Mouse (Mus musculus): ENCODE data around the gene Lhfp. TPM values are rescaled to one million over a fixed set of nuclear protein-coding genes. Genes with fewer than 3 reads are reported as not detected.
"Not testable (repeated sequence)": the region's sequence is repeated elsewhere in the genome, so short reads cannot be mapped to it uniquely, and the experiment has no call there.

Lhfp gene
- polyA plus RNA-seq, 1 experiment: 114 TPM

DNA sequence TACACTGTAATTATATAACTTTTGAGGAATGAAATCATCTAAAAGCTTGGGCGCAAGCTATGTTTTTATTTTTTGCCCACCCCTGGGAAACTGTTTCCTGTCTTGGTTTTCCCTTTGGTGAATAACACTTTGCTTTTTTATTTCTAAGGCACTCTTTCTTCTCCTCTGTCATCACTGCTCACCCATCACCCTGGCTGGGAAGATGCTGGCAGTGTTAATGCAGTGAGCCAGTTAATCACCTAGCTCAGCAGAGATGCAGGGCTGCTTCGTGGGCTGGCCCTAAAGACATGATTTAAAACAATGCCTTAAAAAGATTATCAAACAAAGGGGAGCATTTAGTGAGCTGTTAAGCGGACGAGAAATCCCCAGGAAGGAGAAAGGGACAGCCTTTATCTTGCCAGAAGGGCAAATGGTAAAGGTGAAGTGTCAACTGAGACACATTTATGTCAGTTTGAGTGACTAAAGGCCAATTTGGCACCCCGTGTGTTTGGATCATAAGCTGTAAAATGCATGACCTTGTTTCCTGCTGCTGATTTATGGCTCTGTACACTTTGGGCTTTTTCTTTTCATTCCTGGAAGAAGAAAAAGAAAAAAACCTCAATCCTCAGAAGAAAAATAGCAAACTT lies 60.9 kb downstream of the Lhfp start:
- H3K4me1 ChIP-seq (ENCODE audit: control insufficient read depth, insufficient read depth, low read length): peaks cover 21% of the 10 kb centered on the region
- no peaks in the 10 kb centered on the region for H3K27me3 ChIP-seq (ENCODE audit: control insufficient read depth, insufficient read depth, low read length)
- TF ChIP-seq CTCF (IDR thresholded peaks at IDR 0.05; ENCODE audit: borderline replicate concordance, insufficient read depth, low read depth, low read length): no peak
- TF ChIP-seq POLR2A (IDR thresholded peaks at IDR 0.05; ENCODE audit: borderline replicate concordance, insufficient read depth, low read length): no peak
- DNase-seq: peak in 1 of 2 experiments; percentile 40
- H3K4me3 ChIP-seq (replicated peaks; ENCODE audit: insufficient read depth, low read depth, low read length): no peak overlapping the region
- 32% methylated on average over 5 of the region's 5 CpGs for WGBS
- no peak overlapping the region for H3K27ac ChIP-seq (ENCODE audit: insufficient read depth, low read length)

- Histone ChIP-seq H3K4me1 (ENCODE audit: control insufficient read depth, insufficient read depth, low read length) (peaks cover 22% of the 10 kb centered on the region), H3K27ac (ENCODE audit: insufficient read depth, low read length) (no peak overlapping the region), H3K4me3 (replicated peaks; ENCODE audit: insufficient read depth, low read depth, low read length) (no peak overlapping the region), H3K27me3 (ENCODE audit: control insufficient read depth, insufficient read depth, low read length) (no peaks in the 10 kb centered on the region)
- WGBS: 65% methylated on average over 12 of the region's 12 CpGs
- TF ChIP-seq CTCF (IDR thresholded peaks at IDR 0.05; ENCODE audit: borderline replicate concordance, insufficient read depth, low read depth, low read length) (no peak), POLR2A (IDR thresholded peaks at IDR 0.05; ENCODE audit: borderline replicate concordance, insufficient read depth, low read length) (no peak)
- no peak for DNase-seq
Observed at GRCm38 (mm10) chr3:53102757-53103153, 61.4 kb downstream of the Lhfp start.

- DNase-seq: peak in 1 of 2 experiments; percentile 50
- WGBS: 36% methylated on average over 11 of the region's 11 CpGs
- TF ChIP-seq CTCF (IDR thresholded peaks at IDR 0.05; ENCODE audit: borderline replicate concordance, insufficient read depth, low read depth, low read length) (no peak), POLR2A (IDR thresholded peaks at IDR 0.05; ENCODE audit: borderline replicate concordance, insufficient read depth, low read length) (no peak)
- Histone ChIP-seq H3K27me3 (ENCODE audit: control insufficient read depth, insufficient read depth, low read length) (no peaks in the 10 kb centered on the region), H3K27ac (ENCODE audit: insufficient read depth, low read length) (no peak overlapping the region), H3K4me3 (replicated peaks; ENCODE audit: insufficient read depth, low read depth, low read length) (no peak overlapping the region), H3K4me1 (ENCODE audit: control insufficient read depth, insufficient read depth, low read length) (peaks cover 15% of the 10 kb centered on the region)
Observed at GRCm38 (mm10) chr3:53108594-53109373, 67.5 kb downstream of the Lhfp start.

DNA sequence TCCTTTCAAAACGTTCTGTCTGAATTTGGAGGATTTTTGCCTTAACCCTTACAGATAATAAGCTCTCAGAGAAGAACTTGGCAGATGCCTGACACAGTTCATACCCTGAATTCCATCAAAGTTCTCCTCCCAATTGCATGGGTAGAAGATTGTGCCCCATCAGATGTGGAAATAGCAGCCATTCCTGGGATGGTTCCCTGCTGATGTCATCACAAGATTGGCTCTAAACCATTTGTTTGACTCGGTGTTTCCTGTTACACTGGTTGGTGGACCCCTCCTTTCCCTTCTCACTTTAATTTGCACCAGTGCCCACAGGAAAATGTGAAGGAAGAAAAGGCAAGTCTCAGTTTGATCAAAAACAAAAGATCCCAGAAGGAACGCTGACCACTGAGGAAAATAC lies 68.6 kb downstream of the Lhfp start:
- 36% methylated on average over 3 of the region's 3 CpGs for WGBS
- TF ChIP-seq CTCF (IDR thresholded peaks at IDR 0.05; ENCODE audit: borderline replicate concordance, insufficient read depth, low read depth, low read length) (no peak), POLR2A (IDR thresholded peaks at IDR 0.05; ENCODE audit: borderline replicate concordance, insufficient read depth, low read length) (no peak)
- H3K27me3 ChIP-seq (ENCODE audit: control insufficient read depth, insufficient read depth, low read length): no peaks in the 10 kb centered on the region
- no peak overlapping the region for H3K4me3 ChIP-seq (replicated peaks; ENCODE audit: insufficient read depth, low read depth, low read length)
- H3K4me1 ChIP-seq (ENCODE audit: control insufficient read depth, insufficient read depth, low read length): peaks cover 15% of the 10 kb centered on the region
- no peak for DNase-seq
- no peak overlapping the region for H3K27ac ChIP-seq (ENCODE audit: insufficient read depth, low read length)

DNA sequence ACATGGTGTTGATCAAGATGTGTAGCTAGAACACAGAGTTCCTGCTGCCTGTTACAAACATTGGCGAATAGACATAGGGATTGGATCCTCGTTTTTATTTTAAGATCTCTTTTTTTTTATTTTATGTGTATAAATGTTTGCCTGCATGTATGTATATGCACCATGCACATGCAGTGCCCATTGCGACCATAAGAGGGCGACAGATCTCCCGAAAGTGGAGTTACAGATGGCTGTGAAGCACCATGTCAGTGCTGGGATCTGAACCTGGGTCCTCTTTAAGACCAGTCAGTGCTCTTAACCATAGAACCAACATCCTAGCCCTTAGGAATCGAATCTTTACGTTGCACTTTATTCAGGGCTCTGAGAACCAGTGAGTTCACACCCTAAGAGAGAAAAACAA lies 70.7 kb downstream of the Lhfp start:
- TF ChIP-seq POLR2A (IDR thresholded peaks at IDR 0.05; ENCODE audit: borderline replicate concordance, insufficient read depth, low read length): no peak
- peak; percentile 39; the same call in 1 of the 2 replicates for TF ChIP-seq CTCF (IDR thresholded peaks at IDR 0.05; ENCODE audit: borderline replicate concordance, insufficient read depth, low read depth, low read length)
- 93% methylated on average over 7 of the region's 7 CpGs for WGBS
- no peak overlapping the region for H3K4me3 ChIP-seq (replicated peaks; ENCODE audit: insufficient read depth, low read depth, low read length)
- no peak overlapping the region for H3K27ac ChIP-seq (ENCODE audit: insufficient read depth, low read length)
- no peaks in the 10 kb centered on the region for H3K27me3 ChIP-seq (ENCODE audit: control insufficient read depth, insufficient read depth, low read length)
- peaks cover 13% of the 10 kb centered on the region for H3K4me1 ChIP-seq (ENCODE audit: control insufficient read depth, insufficient read depth, low read length)
- no peak for DNase-seq

- H3K27me3 ChIP-seq (ENCODE audit: control insufficient read depth, insufficient read depth, low read length); DNase-seq; H3K4me1 ChIP-seq (ENCODE audit: control insufficient read depth, insufficient read depth, low read length); H3K27ac ChIP-seq (ENCODE audit: insufficient read depth, low read length); H3K4me3 ChIP-seq (replicated peaks; ENCODE audit: insufficient read depth, low read depth, low read length): not testable (repeated sequence)
- 73% methylated on average over 5 of the region's 9 CpGs for WGBS
Observed at GRCm38 (mm10) chr3:53118755-53119154, 77.4 kb downstream of the Lhfp start.

DNA sequence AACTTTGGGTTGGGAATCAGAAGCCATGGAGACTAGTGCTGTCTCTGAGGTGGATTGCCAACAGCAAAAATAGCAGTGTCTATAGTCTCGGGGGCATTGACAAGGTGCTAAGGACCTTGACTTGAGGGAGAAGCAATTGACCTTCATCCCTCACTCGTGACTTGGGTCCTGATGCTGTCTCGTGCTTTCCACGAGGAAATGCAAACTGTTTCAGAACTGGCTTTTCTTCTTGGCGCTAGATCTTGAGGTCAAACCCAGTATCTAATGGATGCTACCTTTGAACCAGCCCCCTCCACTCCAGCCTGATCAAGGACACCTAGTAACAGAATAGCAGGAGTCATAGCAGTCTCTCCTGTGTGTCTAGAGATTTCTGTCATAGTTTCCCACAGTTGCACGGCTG lies 78.7 kb downstream of the Lhfp start:
- TF ChIP-seq POLR2A (IDR thresholded peaks at IDR 0.05; ENCODE audit: borderline replicate concordance, insufficient read depth, low read length) (no peak), CTCF (IDR thresholded peaks at IDR 0.05; ENCODE audit: borderline replicate concordance, insufficient read depth, low read depth, low read length) (no peak)
- Histone ChIP-seq H3K27ac (ENCODE audit: insufficient read depth, low read length) (no peak overlapping the region), H3K27me3 (ENCODE audit: control insufficient read depth, insufficient read depth, low read length) (no peaks in the 10 kb centered on the region), H3K4me3 (replicated peaks; ENCODE audit: insufficient read depth, low read depth, low read length) (no peak overlapping the region), H3K4me1 (ENCODE audit: control insufficient read depth, insufficient read depth, low read length) (no peaks in the 10 kb centered on the region)
- WGBS: 79% methylated on average over 6 of the region's 6 CpGs
- no peak for DNase-seq

GRCm38 (mm10) chr3:53125495-53125894 lies 84.2 kb downstream of the Lhfp start:
- 69% methylated on average over 8 of the region's 8 CpGs for WGBS
- Histone ChIP-seq H3K27me3 (ENCODE audit: control insufficient read depth, insufficient read depth, low read length) (no peaks in the 10 kb centered on the region), H3K4me3 (replicated peaks; ENCODE audit: insufficient read depth, low read depth, low read length) (no peak overlapping the region), H3K4me1 (ENCODE audit: control insufficient read depth, insufficient read depth, low read length) (peaks cover 4% of the 10 kb centered on the region; the same call in 1 of the 2 replicates), H3K27ac (ENCODE audit: insufficient read depth, low read length) (no peak overlapping the region)
- DNase-seq: no peak
- TF ChIP-seq POLR2A (IDR thresholded peaks at IDR 0.05; ENCODE audit: borderline replicate concordance, insufficient read depth, low read length): no peak
- no peak for TF ChIP-seq CTCF (IDR thresholded peaks at IDR 0.05; ENCODE audit: borderline replicate concordance, insufficient read depth, low read depth, low read length)
